Mouse (Mus musculus): Measurements from ENCODE around the gene Gm49318. TPM values are rescaled to one million over a fixed set of nuclear protein-coding genes. Genes with fewer than 3 reads are reported as not detected.

Gene Gm49318
- polyA plus RNA-seq, 1 experiment from 2014 or later, result not detected

GRCm38 (mm10) chr9:22030386-22030785 is 40.7 kb downstream of the Gm49318 start:
- H3K36me3 ChIP-seq (ENCODE audit: control insufficient read depth, insufficient read depth, low read length), result peaks cover 2% of the 10 kb centered on the region; the same call in 1 of the 2 replicates
- no peak overlapping the region for H3K9ac ChIP-seq (ENCODE audit: low read length)
- H3K4me1 ChIP-seq (replicated peaks; ENCODE audit: control insufficient read depth, insufficient read depth, low read length), result peaks cover 15% of the 10 kb centered on the region
- H3K27me3 ChIP-seq (ENCODE audit: control insufficient read depth, insufficient read depth, low read length), result no peaks in the 10 kb centered on the region
- no peak for DNase-seq (ENCODE audit: low spot score)
- no peak for ATAC-seq (replicated peaks; ENCODE audit: low FRiP score)
- no peak overlapping the region for H3K4me3 ChIP-seq (ENCODE audit: low read depth, low read length)
- H3K9me3 ChIP-seq (ENCODE audit: control insufficient read depth, low read length), result no peaks in the 10 kb centered on the region
- WGBS, result 91% methylated on average over 9 of the region's 9 CpGs
- H3K4me2 ChIP-seq (ENCODE audit: low read depth, low read length, severe bottlenecking), result no peak overlapping the region
- H3K27ac ChIP-seq (ENCODE audit: low read depth, low read length), result no peak overlapping the region

- DNase-seq (ENCODE audit: low spot score), result peak; percentile 69
- ATAC-seq (replicated peaks; ENCODE audit: low FRiP score), result peak; percentile 77
- 0 out of 2 replicates have a peak overlapping the region, but pooled peaks have one; percentile 6 for H3K4me2 ChIP-seq (ENCODE audit: low read depth, low read length, severe bottlenecking)
- H3K27ac ChIP-seq (ENCODE audit: low read depth, low read length), result peak overlapping the region; percentile 26; the same call in 1 of the 2 replicates
- no peak overlapping the region for H3K4me3 ChIP-seq (ENCODE audit: low read depth, low read length)
- H3K9me3 ChIP-seq (ENCODE audit: control insufficient read depth, low read length), result no peaks in the 10 kb centered on the region
- H3K9ac ChIP-seq (ENCODE audit: low read length), result no peak overlapping the region
- 23% methylated on average over 7 of the region's 7 CpGs for WGBS
- H3K4me1 ChIP-seq (replicated peaks; ENCODE audit: control insufficient read depth, insufficient read depth, low read length), result peaks cover 16% of the 10 kb centered on the region
- H3K27me3 ChIP-seq (ENCODE audit: control insufficient read depth, insufficient read depth, low read length), result no peaks in the 10 kb centered on the region
- peaks cover 2% of the 10 kb centered on the region; the same call in 1 of the 2 replicates for H3K36me3 ChIP-seq (ENCODE audit: control insufficient read depth, insufficient read depth, low read length)
Observed at GRCm38 (mm10) chr9:22028467-22028866, 42.6 kb downstream of the Gm49318 start.

- DNase-seq (ENCODE audit: low spot score) (no peak), ATAC-seq (replicated peaks; ENCODE audit: low FRiP score) (0 out of 2 replicates have a peak, but pooled peaks have one; percentile 41)
- WGBS, result 68% methylated on average over 8 of the region's 8 CpGs
- Histone ChIP-seq H3K9me3 (ENCODE audit: control insufficient read depth, low read length) (no peaks in the 10 kb centered on the region), H3K4me1 (replicated peaks; ENCODE audit: control insufficient read depth, insufficient read depth, low read length) (peaks cover 16% of the 10 kb centered on the region), H3K27me3 (ENCODE audit: control insufficient read depth, insufficient read depth, low read length) (no peaks in the 10 kb centered on the region), H3K36me3 (ENCODE audit: control insufficient read depth, insufficient read depth, low read length) (no peaks in the 10 kb centered on the region), H3K4me3 (ENCODE audit: low read depth, low read length) (no peak overlapping the region), H3K27ac (ENCODE audit: low read depth, low read length) (no peak overlapping the region), H3K9ac (ENCODE audit: low read length) (no peak overlapping the region), H3K4me2 (ENCODE audit: low read depth, low read length, severe bottlenecking) (no peak overlapping the region)
Observed at GRCm38 (mm10) chr9:22024592-22024991, 46.5 kb downstream of the Gm49318 start.

GRCm38 (mm10) chr9:22017208-22017825 is 53.7 kb downstream of the Gm49318 start:
- Histone ChIP-seq H3K4me3 (ENCODE audit: low read depth, low read length) (no peak overlapping the region), H3K27me3 (ENCODE audit: control insufficient read depth, insufficient read depth, low read length) (no peaks in the 10 kb centered on the region), H3K9ac (ENCODE audit: low read length) (no peak overlapping the region), H3K4me2 (ENCODE audit: low read depth, low read length, severe bottlenecking) (no peak overlapping the region), H3K27ac (ENCODE audit: low read depth, low read length) (no peak overlapping the region), H3K4me1 (replicated peaks; ENCODE audit: control insufficient read depth, insufficient read depth, low read length) (0 out of 2 replicates have a peak, but pooled peaks cover 4% of the 10 kb centered on the region), H3K36me3 (ENCODE audit: control insufficient read depth, insufficient read depth, low read length) (peaks cover 16% of the 10 kb centered on the region), H3K9me3 (ENCODE audit: control insufficient read depth, low read length) (no peaks in the 10 kb centered on the region)
- ATAC-seq (replicated peaks; ENCODE audit: low FRiP score) (no peak), DNase-seq (ENCODE audit: low spot score) (no peak)
- 83% methylated on average over 7 of the region's 7 CpGs for WGBS

GRCm38 (mm10) chr9:22016245-22016644 is 54.8 kb downstream of the Gm49318 start:
- Histone ChIP-seq H3K4me1 (replicated peaks; ENCODE audit: control insufficient read depth, insufficient read depth, low read length) (0 out of 2 replicates have a peak, but pooled peaks cover 4% of the 10 kb centered on the region), H3K9me3 (ENCODE audit: control insufficient read depth, low read length) (no peaks in the 10 kb centered on the region), H3K36me3 (ENCODE audit: control insufficient read depth, insufficient read depth, low read length) (peaks cover 22% of the 10 kb centered on the region), H3K27ac (ENCODE audit: low read depth, low read length) (no peak overlapping the region), H3K9ac (ENCODE audit: low read length) (no peak overlapping the region), H3K4me3 (ENCODE audit: low read depth, low read length) (no peak overlapping the region), H3K27me3 (ENCODE audit: control insufficient read depth, insufficient read depth, low read length) (no peaks in the 10 kb centered on the region), H3K4me2 (ENCODE audit: low read depth, low read length, severe bottlenecking) (no peak overlapping the region)
- no peak for DNase-seq (ENCODE audit: low spot score)
- 74% methylated on average over 10 of the region's 10 CpGs for WGBS
- ATAC-seq (replicated peaks; ENCODE audit: low FRiP score), result no peak

- Histone ChIP-seq H3K4me3 (ENCODE audit: low read depth, low read length) (no peak overlapping the region), H3K4me1 (replicated peaks; ENCODE audit: control insufficient read depth, insufficient read depth, low read length) (0 out of 2 replicates have a peak, but pooled peaks cover 4% of the 10 kb centered on the region), H3K9me3 (ENCODE audit: control insufficient read depth, low read length) (no peaks in the 10 kb centered on the region), H3K36me3 (ENCODE audit: control insufficient read depth, insufficient read depth, low read length) (peaks cover 38% of the 10 kb centered on the region), H3K27me3 (ENCODE audit: control insufficient read depth, insufficient read depth, low read length) (no peaks in the 10 kb centered on the region), H3K9ac (ENCODE audit: low read length) (no peak overlapping the region), H3K27ac (ENCODE audit: low read depth, low read length) (no peak overlapping the region), H3K4me2 (ENCODE audit: low read depth, low read length, severe bottlenecking) (no peak overlapping the region)
- ATAC-seq (replicated peaks; ENCODE audit: low FRiP score) (no peak; the same call in 1 of the 2 replicates), DNase-seq (ENCODE audit: low spot score) (no peak)
- WGBS, result 94% methylated on average over 13 of the region's 13 CpGs
Observed at GRCm38 (mm10) chr9:22012731-22013130, 58.3 kb downstream of the Gm49318 start.

- Histone ChIP-seq H3K27me3 (ENCODE audit: control insufficient read depth, insufficient read depth, low read length) (no peaks in the 10 kb centered on the region), H3K27ac (ENCODE audit: low read depth, low read length) (no peak overlapping the region), H3K9ac (ENCODE audit: low read length) (no peak overlapping the region), H3K4me2 (ENCODE audit: low read depth, low read length, severe bottlenecking) (no peak overlapping the region), H3K4me3 (ENCODE audit: low read depth, low read length) (no peak overlapping the region), H3K9me3 (ENCODE audit: control insufficient read depth, low read length) (no peaks in the 10 kb centered on the region), H3K4me1 (replicated peaks; ENCODE audit: control insufficient read depth, insufficient read depth, low read length) (0 out of 2 replicates have a peak, but pooled peaks cover 2% of the 10 kb centered on the region), H3K36me3 (ENCODE audit: control insufficient read depth, insufficient read depth, low read length) (peaks cover 38% of the 10 kb centered on the region)
- WGBS, result 89% methylated on average over 5 of the region's 5 CpGs
- ATAC-seq (replicated peaks; ENCODE audit: low FRiP score) (no peak), DNase-seq (ENCODE audit: low spot score) (no peak)
Observed at GRCm38 (mm10) chr9:22011055-22011454, 60.0 kb downstream of the Gm49318 start.

GRCm38 (mm10) chr9:22004546-22004945 is 66.5 kb downstream of the Gm49318 start:
- Histone ChIP-seq H3K4me3 (ENCODE audit: low read depth, low read length) (no peak overlapping the region), H3K4me2 (ENCODE audit: low read depth, low read length, severe bottlenecking) (no peak overlapping the region)

GRCm38 (mm10) chr9:22003163-22003554 is 67.9 kb downstream of the Gm49318 start:
- 0 out of 2 replicates have a peak overlapping the region, but pooled peaks have one; percentile 59 for H3K27ac ChIP-seq (ENCODE audit: low read depth, low read length)
- peaks cover 12% of the 10 kb centered on the region for H3K4me1 ChIP-seq (replicated peaks; ENCODE audit: control insufficient read depth, insufficient read depth, low read length)
- ATAC-seq (replicated peaks; ENCODE audit: low FRiP score) (peak; percentile 1; the same call in 1 of the 2 replicates), DNase-seq (ENCODE audit: low spot score) (peak; percentile 70)
- 1% methylated on average over 18 of the region's 18 CpGs for WGBS
- peak overlapping the region; percentile 65 for H3K9ac ChIP-seq (ENCODE audit: low read length)
- H3K4me3 ChIP-seq (ENCODE audit: low read depth, low read length), result peak overlapping the region; percentile 63
- H3K27me3 ChIP-seq (ENCODE audit: control insufficient read depth, insufficient read depth, low read length), result no peaks in the 10 kb centered on the region
- H3K36me3 ChIP-seq (ENCODE audit: control insufficient read depth, insufficient read depth, low read length), result no peaks in the 10 kb centered on the region; the same call in 1 of the 2 replicates
- no peaks in the 10 kb centered on the region for H3K9me3 ChIP-seq (ENCODE audit: control insufficient read depth, low read length)
- peak overlapping the region; percentile 80 for H3K4me2 ChIP-seq (ENCODE audit: low read depth, low read length, severe bottlenecking)

More at GRCm38 (mm10) chr9:22004546-22004945, 66.5 kb downstream of the Gm49318 start:
- DNase-seq (ENCODE audit: low spot score) (no peak), ATAC-seq (replicated peaks; ENCODE audit: low FRiP score) (no peak)
- H3K9me3 ChIP-seq (ENCODE audit: control insufficient read depth, low read length), result no peaks in the 10 kb centered on the region
- H3K27me3 ChIP-seq (ENCODE audit: control insufficient read depth, insufficient read depth, low read length), result no peaks in the 10 kb centered on the region
- H3K4me1 ChIP-seq (replicated peaks; ENCODE audit: control insufficient read depth, insufficient read depth, low read length), result peaks cover 12% of the 10 kb centered on the region
- H3K27ac ChIP-seq (ENCODE audit: low read depth, low read length), result no peak overlapping the region
- WGBS, result 93% methylated on average over 12 of the region's 12 CpGs
- no peak overlapping the region; the same call in 1 of the 2 replicates for H3K9ac ChIP-seq (ENCODE audit: low read length)
- H3K36me3 ChIP-seq (ENCODE audit: control insufficient read depth, insufficient read depth, low read length), result peaks cover 6% of the 10 kb centered on the region
